ENCODE assay signal across 8 mouse cellular contexts in genomic region chr13:31806890-31807735, GRCm38 (mm10). TPM values are rescaled to one million over a fixed set of nuclear protein-coding genes. Genes with fewer than 3 reads are reported as not detected.
A peak's percentile ranks its signal among the peaks of the same experiment; 100 is the strongest.
DNase-seq lines count a peak whose midpoint lies in the region; ATAC-seq and TF ChIP-seq lines count a peak whose summit lies in the region.

No protein-coding gene starts in this region.

- DNase-seq in cerebellum, postnatal 10 days, result peak; percentile 44 to 57
- DNase-seq in cerebellum, postnatal 36 days, result no peak
- peak; percentile 66 for DNase-seq in 3134 (ENCODE audit: extremely low read depth, insufficient read length, low spot score)
- peak; percentile 76 for DNase-seq in embryonic facial prominence, embryonic 10.5 days (ENCODE audit: low spot score)
- peak; percentile 52 to 55 for DNase-seq in heart, postnatal 14 days
- no peak for DNase-seq in limb, embryonic 14.5 days (ENCODE audit: low spot score)
- DNase-seq in spleen, adult 12 weeks (ENCODE audit: low spot score), result no peak

- intact Hi-C loops in heart, postnatal 14 days (cut with DNase I), result loop anchor here (5.0 to 10.0 kb wide), 2 partner anchors 210 to 798 kb away; no protein-coding TSS in a partner anchor

- H3K27me3 ChIP-seq in embryonic facial prominence, embryonic 10.5 days (replicated peaks; ENCODE audit: low read depth, poor library complexity, severe bottlenecking), result peaks cover 99% of the 10 kb centered on the region
- peaks cover 74% of the 10 kb centered on the region for H3K27me3 ChIP-seq in limb, embryonic 14.5 days (ENCODE audit: control insufficient read depth, insufficient read depth, low read length)
- H3K27me3 ChIP-seq in small intestine, adult 2 months (ENCODE audit: control insufficient read depth, insufficient read depth, low read length), result peaks cover 89% of the 10 kb centered on the region

- H3K9me3 ChIP-seq in embryonic facial prominence, embryonic 10.5 days, result no peaks in the 10 kb centered on the region
- H3K9me3 ChIP-seq in limb, embryonic 14.5 days (ENCODE audit: control insufficient read depth, low read length), result no peaks in the 10 kb centered on the region

- peak overlapping the region; percentile 94 for H3K9ac ChIP-seq in limb, embryonic 14.5 days (ENCODE audit: low read depth, low read length, severe bottlenecking)

- TF ChIP-seq POLR2A in limb, embryonic 14.5 days (IDR thresholded peaks at IDR 0.05; ENCODE audit: borderline replicate concordance, extremely low read depth, insufficient read depth, insufficient read length), result no peak
- no peak for TF ChIP-seq POLR2A in small intestine, adult 2 months (IDR thresholded peaks at IDR 0.05; ENCODE audit: low read depth, low read length)

- peaks cover 75% of the 10 kb centered on the region for H3K4me1 ChIP-seq in embryonic facial prominence, embryonic 10.5 days
- H3K4me1 ChIP-seq in limb, embryonic 14.5 days (ENCODE audit: control insufficient read depth, insufficient read depth, low read length), result peaks cover 14% of the 10 kb centered on the region; the same call in 1 of the 2 replicates
- H3K4me1 ChIP-seq in small intestine, adult 2 months (ENCODE audit: control insufficient read depth, insufficient read depth, insufficient read length, low read length), result peaks cover 21% of the 10 kb centered on the region

- H3K27ac ChIP-seq in embryonic facial prominence, embryonic 10.5 days (replicated peaks), result peak overlapping the region; percentile 95
- H3K27ac ChIP-seq in limb, embryonic 14.5 days (replicated peaks; ENCODE audit: low read depth, low read length), result peak overlapping the region; percentile 98
- no peak overlapping the region for H3K27ac ChIP-seq in small intestine, adult 2 months (ENCODE audit: insufficient read depth, low read depth, low read length)

- under 1% methylated on average over 101 of the region's 101 CpGs for WGBS in embryonic facial prominence, embryonic 10.5 days
- under 1% methylated on average over 65 of the region's 101 CpGs for WGBS in limb, embryonic 14.5 days
- 1% methylated on average over 101 of the region's 101 CpGs for WGBS in small intestine, adult 2 months

- H3K4me3 ChIP-seq in embryonic facial prominence, embryonic 10.5 days, result peak overlapping the region; percentile 77
- peak overlapping the region; percentile 69 for H3K4me3 ChIP-seq in limb, embryonic 14.5 days (replicated peaks; ENCODE audit: low read length)
- H3K4me3 ChIP-seq in small intestine, adult 2 months (ENCODE audit: low read depth, low read length), result peak overlapping the region; percentile 61

- H3K36me3 ChIP-seq in embryonic facial prominence, embryonic 10.5 days (replicated peaks), result peaks cover 21% of the 10 kb centered on the region
- H3K36me3 ChIP-seq in limb, embryonic 14.5 days (ENCODE audit: control insufficient read depth, insufficient read depth, low read length), result peaks cover 26% of the 10 kb centered on the region
- no peaks in the 10 kb centered on the region for H3K36me3 ChIP-seq in small intestine, adult 2 months (ENCODE audit: control insufficient read depth, insufficient read depth, low read length)

- ATAC-seq in limb, embryonic 14.5 days (ENCODE audit: low FRiP score, low read depth), result peak; percentile 28

- H3K4me2 ChIP-seq in limb, embryonic 14.5 days (replicated peaks; ENCODE audit: low read depth, low read length, severe bottlenecking), result peak overlapping the region; percentile 80

- no peak for TF ChIP-seq CTCF in small intestine, adult 2 months (IDR thresholded peaks at IDR 0.05; ENCODE audit: extremely low read depth, insufficient read length, insufficient replicate concordance, low read depth, low read length)

RNA-seq across cellular contexts. Expression of gene Foxc1, which starts 0.7 kb away (rescaled TPM):
- polyA plus RNA-seq in embryonic facial prominence, embryonic 10.5 days (2016; fragmentation: Nextera tagmentation; extraction: Ambion mirVana), result 3.3 and 4.1 TPM in 2 replicates
- total RNA-seq in heart, postnatal 14 days (2021), result 1 to 10 TPM; 4.8 to 7.0 TPM
- 15.1 and 23.1 TPM in 2 replicates for polyA plus RNA-seq in limb, embryonic 14.5 days (2012; rRNA removed)
- polyA plus RNA-seq in limb, embryonic 14.5 days (2014; fragmentation: Nextera tagmentation; extraction: Ambion mirVana), result 8.5 and 10.3 TPM in 2 replicates
- polyA plus RNA-seq in small intestine, adult 2 months (2012; rRNA removed), result 0.18 and 0.35 TPM in 2 replicates

Comparison
In these comparisons a context has a peak if more than half of its experiments do, and no peak if none do; other contexts are left out.
1. DNase-seq: peak in cerebellum, postnatal 10 days (2 of 2), 3134 (single experiment), embryonic facial prominence, embryonic 10.5 days (single experiment) and heart, postnatal 14 days (2 of 2); none in cerebellum, postnatal 36 days (0 of 2), limb, embryonic 14.5 days (single experiment) and spleen, adult 12 weeks (single experiment).
2. Peak in every context shown above with its lines, with median percentiles within 50 percentile points of each other: H3K4me3 ChIP-seq.